Mouse (Mus musculus) embryonic stem cell, embryonic (primary cell): ENCODE data around the gene Eef2.

Experiments used
- CTCF ChIA-PET, 4 experiments: fragments of 300-600 bp in 2 of 4; fragments of 350-600 bp in 2 of 4; sonication (Branson Sonifier 250); formaldehyde crosslinking; loops; one replicate each; lab custom pipeline; 2022; ENCODE audit warnings: inconsistent platforms in 2 of 4; lab: Charles Lee
- POLR2A ChIA-PET, 4 experiments: fragments of 300-600 bp in 2 of 4; fragments of 350-600 bp in 2 of 4; sonication (Branson Sonifier 250); formaldehyde crosslinking; loops; one replicate each; lab custom pipeline; 2022; ENCODE audit warnings: antibody characterized with exemption in 4 of 4, inconsistent platforms in 1 of 4; lab: Charles Lee

Gene Eef2

DNA sequence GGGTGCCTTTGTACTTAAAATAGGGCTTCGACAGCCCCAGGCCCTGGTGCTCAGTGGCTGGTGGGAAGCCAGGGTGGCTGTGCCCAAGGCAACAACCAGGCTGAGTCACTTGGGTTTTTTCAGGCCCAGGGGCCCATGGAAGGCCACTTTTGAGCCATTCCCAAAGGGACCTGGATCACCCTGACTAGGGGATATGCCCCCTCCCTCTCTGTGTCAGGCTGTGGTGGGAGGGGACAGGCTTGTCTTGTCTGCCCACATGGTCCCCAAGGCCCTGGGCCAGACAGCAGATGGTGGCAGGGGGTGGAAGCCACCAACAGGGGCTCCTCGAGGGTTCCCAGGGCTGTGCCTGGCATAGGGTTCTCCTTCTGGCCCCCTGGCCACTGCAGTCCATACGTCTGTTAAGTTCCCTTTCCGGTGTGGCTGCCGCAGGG is 33.9 kb upstream of the Eef2 start:
- CTCF ChIA-PET = interaction anchor here in 1 of 4 experiments (0.6 to 1.6 kb wide), 8 partner anchors 10 to 768 kb away, joined by 3 to 13 read pairs (median 4); partner anchors contain the start of gene Pip5k1c
- POLR2A ChIA-PET = interaction anchor here in 3 of 4 experiments (0.6 to 12.0 kb wide), 54 partner anchors 7 to 466 kb away, joined by 3 to 166 read pairs (median 4); partner anchors contain the start of genes Map2k2 (in 3 of the 3), Eef2 (in 2 of the 3), Gadd45b (in 2 of the 3) and Pias4 (in 2 of the 3)

- POLR2A ChIA-PET = interaction anchor here (0.6 to 12.0 kb wide), 38 partner anchors 8 to 467 kb away, joined by 3 to 166 read pairs (median 4); partner anchors contain the start of genes Map2k2 (in 4 of the 4), Eef2 (in 2 of the 4), Gadd45b (in 2 of the 4) and Pias4 (in 2 of the 4)
- CTCF ChIA-PET = interaction anchor here in 3 of 4 experiments (0.6 to 1.6 kb wide), 16 partner anchors 8 to 408 kb away, joined by 3 to 13 read pairs (median 4); partner anchors contain the start of gene Pip5k1c (in 1 of the 3)
These were observed 33.2 kb upstream of the Eef2 start for GRCm38 (mm10) chr10:81143157-81143633.

DNA sequence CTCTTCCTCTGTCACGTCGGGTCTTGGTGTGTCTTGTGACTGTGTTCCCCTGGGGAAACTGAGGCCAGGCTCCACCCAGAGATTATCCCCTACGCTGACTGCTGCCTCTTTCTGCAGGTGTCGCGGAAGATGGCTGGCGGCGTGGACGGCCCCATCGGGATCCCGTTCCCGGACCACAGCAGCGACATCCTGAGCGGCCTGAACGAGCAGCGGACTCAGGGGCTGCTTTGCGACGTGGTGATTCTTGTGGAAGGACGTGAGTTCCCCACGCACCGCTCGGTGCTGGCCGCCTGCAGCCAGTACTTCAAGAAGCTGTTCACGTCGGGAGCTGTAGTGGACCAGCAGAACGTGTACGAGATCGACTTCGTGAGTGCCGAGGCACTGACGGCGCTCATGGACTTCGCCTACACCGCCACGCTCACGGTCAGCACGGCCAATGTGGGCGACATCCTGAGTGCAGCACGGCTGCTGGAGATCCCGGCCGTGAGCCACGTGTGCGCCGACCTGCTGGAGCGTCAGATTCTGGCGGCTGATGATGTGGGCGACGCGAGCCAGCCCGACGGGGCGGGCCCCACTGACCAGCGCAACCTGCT is 32.5 kb upstream of the Eef2 start:
- ChIA-PET CTCF (interaction anchor here in 2 of 4 experiments (0.6 to 1.6 kb wide), 11 partner anchors 9 to 408 kb away, joined by 3 to 13 read pairs (median 4); partner anchors contain the start of gene Pip5k1c (in 1 of the 2)), POLR2A (interaction anchor here (0.6 to 12.0 kb wide), 29 partner anchors 9 to 468 kb away, joined by 3 to 166 read pairs (median 6); partner anchors contain the start of genes Map2k2 (in 4 of the 4), Eef2 (in 2 of the 4), Pias4 (in 2 of the 4) and Zbtb7a (in 2 of the 4))

GRCm38 (mm10) chr10:81144667-81145066 is 31.8 kb upstream of the Eef2 start:
- CTCF ChIA-PET = no interaction called here

DNA sequence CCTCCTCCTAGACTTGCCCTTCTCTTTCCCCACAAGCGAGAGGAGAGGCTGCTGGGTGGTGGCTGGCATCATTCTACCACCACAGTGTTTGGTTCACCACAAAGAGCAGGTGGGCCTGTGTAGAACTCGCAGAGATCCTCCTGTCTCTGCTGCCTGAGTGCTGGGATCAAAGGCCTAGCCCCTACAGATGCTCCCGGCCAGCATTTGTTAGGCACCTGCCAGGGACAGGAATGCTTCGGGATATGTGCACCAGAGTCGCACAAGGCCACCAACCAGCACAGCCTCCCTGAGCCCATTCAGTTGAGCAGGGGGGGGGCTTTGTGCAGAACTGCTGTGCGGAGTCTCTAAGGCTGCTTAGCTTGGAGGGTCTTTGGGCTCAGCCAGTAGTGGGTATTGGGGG is 31.1 kb upstream of the Eef2 start:
- ChIA-PET POLR2A (interaction anchor here in 1 of 4 experiments (1.2 to 2.8 kb wide), 3 partner anchors 10 to 31 kb away, joined by 3 to 10 read pairs (median 4); partner anchors contain the start of gene Eef2), CTCF (no interaction called here)

More at GRCm38 (mm10) chr10:81144667-81145066, 31.8 kb upstream of the Eef2 start:
- POLR2A ChIA-PET = interaction anchor here in 3 of 4 experiments (0.6 to 3.9 kb wide), 7 partner anchors 9 to 337 kb away, joined by 3 to 25 read pairs (median 7); partner anchors contain the start of gene Eef2 (in 1 of the 3)

GRCm38 (mm10) chr10:81145778-81146177 is 30.7 kb upstream of the Eef2 start:
- ChIA-PET POLR2A (interaction anchor here in 2 of 4 experiments (1.0 to 2.8 kb wide), 6 partner anchors 10 to 30 kb away, joined by 3 to 10 read pairs (median 4); partner anchors contain the start of genes Eef2 (in 1 of the 2) and Pias4 (in 1 of the 2)), CTCF (no interaction called here)

DNA sequence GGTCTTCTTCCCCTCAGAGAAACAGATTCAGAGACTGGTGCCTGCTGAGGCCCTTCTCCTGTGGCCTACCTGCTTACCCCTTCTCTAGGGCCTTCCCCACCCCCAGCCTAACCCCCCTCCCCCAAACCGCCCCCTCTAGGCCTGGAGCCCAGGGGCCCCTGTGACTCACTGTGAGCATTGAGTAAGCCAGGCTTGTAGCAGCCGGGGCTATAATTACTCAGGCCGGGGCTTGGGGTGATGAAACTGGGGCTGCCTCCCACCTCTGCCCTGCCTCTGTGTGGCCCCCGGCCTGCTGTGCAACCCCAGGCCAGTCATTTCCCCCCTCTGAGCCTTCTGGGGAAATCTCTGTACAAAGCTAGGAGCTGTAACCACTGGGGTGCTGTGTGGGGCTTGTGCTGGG is 30.1 kb upstream of the Eef2 start:
- CTCF ChIA-PET = no interaction called here
- POLR2A ChIA-PET = interaction anchor here in 2 of 4 experiments (1.0 to 2.4 kb wide), 7 partner anchors 11 to 40 kb away, joined by 3 to 7 read pairs (median 4); partner anchors contain the start of genes Map2k2 (in 1 of the 2) and Pias4 (in 1 of the 2)

DNA sequence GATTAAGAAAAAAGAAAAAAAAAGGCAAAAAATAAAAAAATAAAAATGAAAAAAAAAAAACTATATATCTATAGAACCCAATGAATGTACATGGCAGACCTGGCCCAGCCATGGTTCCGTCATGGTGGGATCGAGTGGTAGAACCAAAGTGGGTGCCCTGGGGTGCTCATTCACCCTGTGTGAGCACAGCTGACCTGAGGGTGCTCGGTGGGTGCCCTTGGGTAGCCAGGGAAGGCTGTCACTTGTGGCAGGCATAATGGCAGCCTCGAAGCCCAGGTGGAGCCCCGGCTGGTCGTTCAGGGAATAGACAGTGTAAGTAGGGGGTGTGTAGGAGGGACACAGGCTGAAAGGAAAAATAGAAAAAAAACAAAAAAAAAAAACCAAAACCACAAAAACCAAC is 25.2 kb upstream of the Eef2 start:
- POLR2A ChIA-PET = interaction anchor here (0.6 to 6.8 kb wide), 24 partner anchors 8 to 385 kb away, joined by 3 to 104 read pairs (median 4); partner anchors contain the start of genes Pias4 (in 2 of the 4) and Map2k2 (in 1 of the 4)
- CTCF ChIA-PET = interaction anchor here in 2 of 4 experiments (0.6 to 0.9 kb wide), 6 partner anchors 8 to 133 kb away, joined by 3 to 4 read pairs (median 3); no protein-coding TSS in a partner anchor

- ChIA-PET CTCF (interaction anchor here in 1 of 4 experiments (1.4 kb wide), 1 partner anchor 9 kb away, joined by 4 read pairs; no protein-coding TSS in a partner anchor), POLR2A (interaction anchor here in 3 of 4 experiments (0.6 to 6.8 kb wide), 31 partner anchors 8 to 530 kb away, joined by 3 to 104 read pairs (median 5); partner anchors contain the start of genes Eef2 (in 2 of the 3), Map2k2 (in 2 of the 3), Pias4 (in 2 of the 3) and Csnk1g2 (in 1 of the 3))
These were observed 23.8 kb upstream of the Eef2 start for GRCm38 (mm10) chr10:81152609-81153008.

- ChIA-PET POLR2A (interaction anchor here (0.6 to 6.8 kb wide), 27 partner anchors 9 to 225 kb away, joined by 3 to 104 read pairs (median 6); partner anchors contain the start of genes Eef2 (in 4 of the 4), Gadd45b (in 2 of the 4), Pias4 (in 2 of the 4) and Pip5k1c (in 1 of the 4)), CTCF (interaction anchor here in 2 of 4 experiments (0.8 to 1.8 kb wide), 5 partner anchors 11 to 273 kb away, joined by 3 to 5 read pairs (median 4); no protein-coding TSS in a partner anchor)
These were observed 22.1 kb upstream of the Eef2 start for GRCm38 (mm10) chr10:81154313-81154712.

DNA sequence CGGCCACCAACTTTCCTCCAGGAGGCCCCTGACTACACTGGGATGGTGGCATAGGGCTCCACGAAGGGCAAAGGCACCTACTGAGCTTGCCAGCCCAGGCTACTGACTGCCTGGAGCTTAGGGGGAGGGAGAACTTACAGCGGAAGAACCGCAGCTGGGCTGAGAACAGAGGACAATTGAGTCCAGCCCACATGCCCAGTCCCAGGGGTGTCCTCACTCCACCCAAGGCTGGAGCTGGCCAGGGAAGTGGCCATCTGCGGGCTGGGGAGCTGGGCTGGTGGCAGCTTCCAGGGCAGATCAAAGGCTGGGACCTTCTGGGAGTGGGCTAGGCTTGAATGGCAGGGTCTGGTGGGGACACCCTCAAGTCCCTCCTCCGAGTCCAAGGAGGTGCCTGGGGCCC is 21.7 kb upstream of the Eef2 start:
- POLR2A ChIA-PET = interaction anchor here (0.6 to 6.8 kb wide), 35 partner anchors 9 to 225 kb away, joined by 3 to 104 read pairs (median 5); partner anchors contain the start of genes Eef2 (in 4 of the 4), Gadd45b (in 2 of the 4), Pias4 (in 2 of the 4) and Pip5k1c (in 1 of the 4)
- CTCF ChIA-PET = interaction anchor here in 3 of 4 experiments (0.5 to 1.8 kb wide), 8 partner anchors 11 to 274 kb away, joined by 3 to 5 read pairs (median 4); partner anchors contain the start of gene Map2k2 (in 1 of the 3)

GRCm38 (mm10) chr10:81161602-81162317 is 14.7 kb upstream of the Eef2 start:
- ChIA-PET CTCF (no interaction called here), POLR2A (interaction anchor here in 3 of 4 experiments (0.7 to 9.8 kb wide), 22 partner anchors 7 to 347 kb away, joined by 3 to 104 read pairs (median 6); partner anchors contain the start of genes Eef2 (in 2 of the 3), Map2k2 (in 2 of the 3) and 4930442H23Rik (in 1 of the 3))

DNA sequence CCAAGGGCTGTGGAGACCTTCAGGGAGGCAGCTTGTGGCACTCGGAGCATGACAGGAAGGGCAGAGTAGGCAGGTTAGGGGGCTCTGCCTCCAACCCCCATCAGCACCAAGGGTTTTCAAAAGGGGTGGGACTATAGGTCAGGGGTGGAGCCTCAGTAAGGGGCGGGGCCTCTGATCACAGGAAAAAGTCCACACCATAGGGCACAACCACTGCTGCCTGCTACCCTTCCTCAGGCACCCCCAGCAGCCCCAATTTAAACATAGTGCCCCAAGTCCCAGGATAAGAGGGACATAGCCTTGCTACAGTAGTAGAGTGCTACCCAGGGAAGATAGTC is 14.1 kb upstream of the Eef2 start:
- CTCF ChIA-PET = interaction anchor here in 2 of 4 experiments (0.6 to 0.7 kb wide), 3 partner anchors 114 to 227 kb away, joined by 3 to 8 read pairs (median 4); partner anchors contain the start of gene Gm48552 (in 1 of the 2)

DNA sequence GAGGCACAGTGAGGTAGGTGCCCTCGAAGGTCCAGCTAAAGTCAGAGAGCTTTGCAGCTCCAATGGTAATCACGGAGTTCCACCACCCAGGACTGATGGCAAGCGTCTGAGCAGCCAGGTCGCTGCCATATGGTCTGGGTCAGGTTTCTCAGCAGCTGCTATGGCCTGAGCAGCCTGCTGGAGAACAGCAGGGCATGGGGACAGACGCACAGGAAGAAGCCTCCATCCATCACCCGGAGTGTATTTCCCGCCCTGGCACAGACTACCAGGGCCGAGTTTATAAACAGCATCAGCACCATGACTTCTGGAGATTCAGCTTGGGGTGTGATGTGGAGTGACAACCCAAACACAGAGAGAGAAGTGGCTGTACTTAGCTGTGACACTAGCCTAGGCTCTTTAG is 11.3 kb upstream of the Eef2 start:
- ChIA-PET POLR2A (interaction anchor here in 2 of 4 experiments (1.0 to 9.8 kb wide), 13 partner anchors 10 to 235 kb away, joined by 3 to 104 read pairs (median 10); partner anchors contain the start of genes Eef2 (in 2 of the 2), Gadd45b (in 1 of the 2) and Map2k2 (in 1 of the 2)), CTCF (no interaction called here)

More for the DNA sequence above, 14.1 kb upstream of the Eef2 start:
- POLR2A ChIA-PET = interaction anchor here in 3 of 4 experiments (0.7 to 9.8 kb wide), 24 partner anchors 7 to 348 kb away, joined by 3 to 104 read pairs (median 6); partner anchors contain the start of genes Eef2 (in 2 of the 3), Map2k2 (in 2 of the 3), 4930442H23Rik (in 1 of the 3) and Gadd45b (in 1 of the 3)

- ChIA-PET CTCF (interaction anchor here in 3 of 4 experiments (0.5 to 1.3 kb wide), 9 partner anchors 9 to 384 kb away, joined by 3 to 5 read pairs (median 3); partner anchors contain the start of genes Eef2 (in 1 of the 3), Gadd45b (in 1 of the 3) and Pip5k1c (in 1 of the 3)), POLR2A (interaction anchor here (0.5 to 9.8 kb wide), 52 partner anchors 8 to 491 kb away, joined by 3 to 104 read pairs (median 4); partner anchors contain the start of genes Eef2 (in 3 of the 4), Map2k2 (in 3 of the 4), Gadd45b (in 2 of the 4) and Sgta (in 2 of the 4))
These were observed 9.0 kb upstream of the Eef2 start, which contains the start of gene Pias4 for GRCm38 (mm10) chr10:81167200-81168086. Gene Pias4 (minus strand): TSS chr10:81167923.
